Mouse (Mus musculus) kidney, adult 8-10 months (tissue): ENCODE results near the gene Nsd2.

Source experiments
- DNase-seq, 2 experiments: peaks; one replicate each; pipeline ENCODE4 v3.0.0; 2022

The Nsd2 gene

DNA sequence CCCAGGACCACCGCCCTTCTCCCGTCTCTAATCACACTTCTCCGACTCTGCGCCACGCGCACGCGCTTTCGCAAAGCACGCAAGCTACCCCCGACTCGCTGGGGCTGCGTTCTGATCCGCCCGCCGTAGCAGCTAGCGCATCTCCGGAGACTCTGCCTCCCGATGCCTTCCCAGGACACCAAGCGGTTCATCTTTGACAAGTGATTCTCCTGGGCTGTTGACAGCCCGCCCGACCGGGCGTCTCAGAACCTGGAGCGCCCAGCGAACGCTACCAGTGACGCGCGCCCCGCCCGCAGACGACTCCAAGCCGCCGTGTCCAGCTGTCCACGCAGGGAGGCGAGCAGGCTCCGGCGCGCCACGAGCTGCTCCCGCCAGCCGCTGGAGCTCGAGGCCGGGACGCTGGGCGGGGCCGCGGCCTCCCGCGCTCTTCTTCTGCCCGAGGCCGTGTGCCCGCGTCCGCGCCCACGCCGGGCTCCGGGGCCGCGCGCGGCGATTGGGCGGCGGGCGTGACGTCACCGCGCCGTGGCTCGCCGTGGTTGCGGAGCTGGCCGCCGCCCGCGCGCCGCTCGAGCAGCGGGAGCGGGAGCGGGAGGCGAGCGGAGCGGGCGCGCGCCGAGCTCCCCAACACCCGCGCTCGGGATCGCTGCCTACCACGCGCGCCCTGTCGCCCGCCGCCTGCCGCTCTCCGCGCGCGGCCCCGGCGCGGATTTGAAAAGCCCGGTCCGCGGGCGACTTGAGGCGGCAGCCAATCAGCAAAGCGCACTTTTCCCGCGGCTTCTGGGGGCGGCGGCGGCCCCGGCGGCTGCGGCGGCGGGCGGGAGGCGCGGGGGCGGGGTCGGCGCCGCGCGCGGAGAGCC lies at the start of gene Nsd2:
Nsd2 (plus strand) TSS at position 850 of the 857 bp plus-strand sequence.
- peak; percentile 81 to 83 for DNase-seq

DNA sequence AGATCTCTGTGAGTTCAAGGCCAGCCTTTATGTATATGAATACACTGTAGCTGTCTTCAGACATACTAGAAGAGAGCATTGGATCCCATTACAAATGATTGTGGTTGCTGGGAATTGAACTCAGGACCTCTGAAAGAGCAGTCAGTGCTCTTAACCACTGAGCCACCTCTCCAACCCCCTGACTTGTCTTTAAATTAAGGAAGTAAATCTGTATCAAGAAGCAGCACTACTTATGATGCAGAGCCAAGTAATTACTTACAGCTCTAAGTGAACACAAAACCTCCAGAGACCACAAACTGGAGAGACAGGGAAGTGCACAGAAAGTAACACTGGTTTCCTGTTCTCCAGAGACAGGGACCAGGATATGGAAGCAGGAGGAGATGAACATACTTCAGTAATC lies 43.3 kb upstream of the Nsd2 start:
- no peak for DNase-seq

- DNase-seq, result no peak
Observed at GRCm38 (mm10) chr5:33781964-33782344, 38.6 kb upstream of the Nsd2 start.

DNA sequence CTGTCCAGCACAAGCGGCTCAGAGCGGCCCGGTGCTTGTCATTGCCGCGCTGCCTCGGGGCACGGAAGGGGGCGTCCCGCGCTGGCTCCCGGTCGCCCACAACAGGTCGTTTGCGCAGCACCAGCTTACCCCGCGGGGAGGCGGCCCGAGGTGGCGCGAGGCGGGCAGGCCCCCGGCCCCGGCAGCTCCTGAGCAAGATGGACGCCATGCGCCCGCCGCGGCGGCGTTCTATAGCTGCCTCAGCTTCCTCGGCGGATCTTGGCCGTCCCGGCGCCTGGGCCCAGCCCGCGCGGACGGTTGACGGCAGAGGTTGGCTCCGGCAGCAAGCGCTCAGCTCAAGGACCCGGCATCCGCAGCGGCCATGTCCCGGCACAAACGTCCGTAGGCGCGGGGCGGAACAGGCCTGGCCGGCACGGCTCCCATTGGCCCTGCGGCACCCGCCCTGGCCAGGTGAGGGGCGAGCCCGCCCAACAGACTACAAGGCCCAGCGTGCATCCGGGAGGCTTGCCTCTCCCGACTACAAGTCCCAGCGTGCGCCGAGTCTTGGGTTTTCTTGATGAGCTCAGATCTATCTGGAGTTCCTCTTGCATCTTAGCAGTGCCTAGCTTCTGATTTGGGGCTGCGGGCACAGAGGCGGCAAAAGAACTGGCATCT lies 38.1 kb upstream of the Nsd2 start, which contains the start of gene Letm1:
Letm1 (minus strand) TSS at position 473 of the 654 bp plus-strand sequence.
- peak; percentile 93 to 96 for DNase-seq

DNA sequence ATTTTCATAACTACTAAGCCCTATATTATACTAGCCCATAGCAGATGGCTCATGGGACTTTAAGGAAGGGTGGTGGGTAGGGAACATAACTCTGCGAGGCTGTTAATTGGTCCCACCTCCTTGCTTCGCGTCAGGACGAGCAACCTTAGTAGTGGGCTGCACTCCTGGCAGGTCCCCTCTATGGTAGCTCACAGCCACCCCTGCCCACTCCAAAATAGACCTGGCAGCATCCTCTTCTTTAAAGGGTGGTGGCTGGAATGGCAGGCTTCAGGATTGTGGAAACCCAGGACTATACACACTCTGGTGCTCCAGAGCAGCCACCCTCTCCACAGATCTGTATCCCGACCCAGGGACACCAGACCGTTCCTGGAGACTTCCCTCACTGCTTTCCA lies 37.5 kb upstream of the Nsd2 start:
- no peak for DNase-seq

GRCm38 (mm10) chr5:33791912-33792643 lies 28.4 kb upstream of the Nsd2 start:
- no peak for DNase-seq

- no peak for DNase-seq
Observed at GRCm38 (mm10) chr5:33803337-33803736, 17.2 kb upstream of the Nsd2 start.

GRCm38 (mm10) chr5:33811519-33811918 lies 9.0 kb upstream of the Nsd2 start:
- DNase-seq, result no peak

GRCm38 (mm10) chr5:33816008-33816725 lies 4.4 kb upstream of the Nsd2 start:
- no peak for DNase-seq

- no peak for DNase-seq
Observed at GRCm38 (mm10) chr5:33818104-33818503, 2.4 kb upstream of the Nsd2 start.

GRCm38 (mm10) chr5:33819141-33819875 lies 1.2 kb upstream of the Nsd2 start:
- peak in 1 of 2 experiments; percentile 2 for DNase-seq

DNA sequence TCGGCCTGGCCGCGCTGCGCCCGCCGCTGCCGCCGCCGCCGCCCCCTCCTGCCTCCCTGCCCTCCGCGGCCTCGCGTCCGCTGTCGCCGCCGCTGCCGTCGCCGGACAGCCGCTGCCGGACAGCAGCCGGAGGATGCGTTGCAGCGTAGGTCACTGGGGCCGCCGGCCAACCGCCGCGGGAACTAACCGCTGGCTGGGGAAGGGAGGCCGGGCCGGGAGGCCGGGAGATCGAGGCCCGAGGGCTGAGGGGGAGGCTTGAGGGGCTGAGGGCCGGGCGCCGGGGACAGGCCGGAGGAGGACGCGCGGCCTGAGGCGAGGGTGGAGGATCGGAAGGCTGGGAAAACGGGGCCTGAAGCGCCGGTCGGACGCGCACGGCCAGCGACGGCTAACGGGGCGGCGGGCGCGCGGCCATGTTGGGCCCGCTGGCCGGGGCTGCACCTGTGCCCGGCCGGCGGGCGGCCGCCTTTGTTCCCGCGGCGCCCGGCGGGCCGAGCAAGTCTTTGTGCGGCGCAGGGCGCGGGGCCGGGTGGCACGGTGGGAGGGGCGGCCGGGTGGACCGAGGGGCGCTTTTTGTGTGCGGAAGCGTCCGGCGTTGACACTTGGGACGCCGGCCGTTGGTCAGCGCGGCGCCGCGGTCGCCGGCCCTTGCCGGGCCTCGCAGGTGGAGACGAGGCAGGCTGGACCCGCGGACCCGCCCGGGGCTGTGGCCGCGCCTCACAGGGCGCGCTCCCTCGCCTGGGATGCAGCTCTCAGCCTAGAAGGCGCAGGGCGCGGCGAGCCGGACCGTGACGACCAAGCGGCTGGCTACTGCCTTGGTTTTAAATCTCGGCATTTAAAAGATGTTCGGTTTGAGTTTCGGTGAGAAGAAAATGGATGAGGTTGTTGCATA lies 452 bp downstream of the Nsd2 start:
- DNase-seq, result peak; percentile 46 to 60

DNA sequence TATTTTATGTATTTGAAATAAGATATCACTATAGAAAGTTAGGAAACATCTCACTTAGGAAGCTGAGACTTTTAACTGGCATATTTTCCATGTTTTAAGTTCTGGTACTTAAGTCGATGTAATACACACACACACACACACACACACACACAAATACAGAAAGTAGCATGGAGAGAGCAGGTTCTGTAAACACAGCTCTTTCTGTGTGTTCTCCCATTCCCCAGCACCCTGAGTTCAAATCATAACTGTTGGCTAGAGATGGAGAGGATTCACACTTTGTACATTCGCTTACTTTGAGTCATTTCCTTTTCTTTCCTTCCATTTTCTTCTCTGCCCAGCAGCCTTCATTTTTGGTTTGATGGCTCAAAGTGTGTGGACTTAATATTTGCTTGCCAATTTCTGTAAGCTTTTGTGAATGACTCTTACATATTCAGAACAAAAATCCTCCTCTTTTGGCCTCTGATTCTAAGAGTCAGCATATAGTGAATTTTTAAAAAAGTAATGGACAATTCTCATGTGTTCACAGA lies 1.4 kb downstream of the Nsd2 start:
- no peak for DNase-seq

DNA sequence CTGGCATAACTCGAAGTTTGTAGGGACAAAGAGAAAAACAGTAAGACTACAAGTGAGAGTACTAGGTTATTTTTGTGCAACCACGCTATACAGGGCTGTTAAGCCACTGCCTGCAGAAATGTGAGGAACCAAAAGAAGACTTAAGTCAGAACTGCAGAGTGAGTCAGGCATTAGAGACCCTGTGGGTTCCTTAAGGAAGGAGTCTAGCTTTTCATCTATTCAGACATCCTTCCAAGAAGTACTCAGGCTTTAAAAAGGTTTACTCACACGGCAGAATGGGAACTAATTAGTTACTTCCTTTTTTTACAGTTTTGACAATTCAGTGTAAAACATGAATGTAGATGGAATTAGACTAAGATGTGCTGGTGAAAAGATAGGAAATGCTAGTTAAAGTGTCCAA lies 1.9 kb downstream of the Nsd2 start:
- DNase-seq, result no peak

- DNase-seq, result no peak
Observed at GRCm38 (mm10) chr5:33826001-33826400, 5.5 kb downstream of the Nsd2 start.

DNA sequence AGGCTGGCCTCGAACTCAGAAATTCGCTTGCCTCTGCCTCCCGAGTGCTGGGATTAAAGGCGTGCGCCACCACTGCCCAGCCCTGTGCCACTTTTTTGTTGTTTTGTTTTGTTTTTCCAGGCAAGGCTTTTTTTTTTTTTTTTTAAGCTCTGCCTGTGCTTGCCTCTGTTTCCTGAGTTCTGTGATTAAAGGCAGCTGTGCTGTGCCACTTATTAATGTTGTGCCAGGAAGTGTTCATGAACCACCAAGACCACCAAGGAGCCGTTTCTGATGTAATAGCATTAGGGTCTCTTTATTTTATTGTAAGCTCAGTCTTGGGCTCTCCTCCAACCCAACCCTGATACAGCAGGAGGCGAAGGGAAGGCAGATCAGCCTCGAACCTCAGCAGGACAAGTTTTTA lies 7.6 kb downstream of the Nsd2 start:
- no peak for DNase-seq

DNA sequence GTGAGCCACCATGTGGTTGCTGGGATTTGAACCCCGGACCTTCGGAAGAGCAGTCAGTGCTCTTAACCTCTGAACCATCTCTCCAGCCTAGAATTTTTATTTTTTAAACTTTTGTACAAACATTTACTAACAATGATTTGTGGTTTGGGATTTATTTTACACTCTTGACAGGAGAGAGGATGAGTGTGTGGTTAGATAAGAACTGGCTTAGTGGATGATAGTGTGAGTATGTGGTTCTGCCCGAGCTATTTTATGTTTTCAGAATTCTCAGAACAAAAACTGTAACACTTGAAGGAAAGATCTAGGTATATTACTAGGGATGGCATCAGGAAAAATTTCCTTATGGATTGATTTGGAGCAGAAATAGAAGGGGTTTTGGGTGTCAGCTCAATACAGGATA lies 9.4 kb downstream of the Nsd2 start:
- no peak for DNase-seq

DNA sequence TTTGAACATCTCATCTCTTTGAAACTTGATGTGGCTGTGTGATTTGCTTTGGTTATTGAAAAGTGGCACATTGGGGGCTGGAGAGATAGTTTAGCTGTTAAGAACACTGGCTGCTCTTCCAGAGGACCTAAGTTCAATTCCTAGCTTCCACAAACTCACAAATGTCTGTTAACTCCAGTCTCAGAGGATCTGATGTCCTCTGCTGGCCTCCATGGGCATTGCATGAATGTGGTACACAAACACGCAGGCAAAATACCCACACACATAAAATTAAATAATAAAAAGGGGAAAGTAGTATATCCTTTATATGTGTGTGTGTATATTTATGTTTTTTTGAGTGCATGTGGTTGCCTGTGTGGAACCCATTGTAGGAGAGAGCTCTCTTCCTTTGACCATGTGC lies 10.3 kb downstream of the Nsd2 start:
- peak in 1 of 2 experiments; percentile 17 for DNase-seq

DNA sequence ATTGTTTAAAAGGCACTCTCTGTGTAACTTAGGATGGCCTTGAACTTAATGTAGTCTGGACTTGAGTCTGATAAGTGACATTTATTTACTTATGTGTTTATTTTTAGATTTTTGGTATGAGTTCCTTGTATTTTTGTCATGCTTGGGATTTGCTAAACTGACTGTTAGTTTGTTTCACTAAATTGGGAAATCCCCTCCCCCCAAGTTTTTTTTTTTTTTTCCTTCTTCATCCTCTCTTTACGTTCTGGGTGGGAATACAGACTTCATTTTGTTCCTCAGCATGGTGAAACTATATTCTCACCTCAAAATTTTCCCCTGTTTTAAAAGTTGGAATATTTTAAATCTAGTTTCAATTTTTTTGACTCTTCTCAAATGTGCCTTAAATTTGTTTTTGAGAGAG lies 20.8 kb downstream of the Nsd2 start:
- DNase-seq, result no peak

GRCm38 (mm10) chr5:33842549-33842948 lies 22.0 kb downstream of the Nsd2 start:
- no peak for DNase-seq

DNA sequence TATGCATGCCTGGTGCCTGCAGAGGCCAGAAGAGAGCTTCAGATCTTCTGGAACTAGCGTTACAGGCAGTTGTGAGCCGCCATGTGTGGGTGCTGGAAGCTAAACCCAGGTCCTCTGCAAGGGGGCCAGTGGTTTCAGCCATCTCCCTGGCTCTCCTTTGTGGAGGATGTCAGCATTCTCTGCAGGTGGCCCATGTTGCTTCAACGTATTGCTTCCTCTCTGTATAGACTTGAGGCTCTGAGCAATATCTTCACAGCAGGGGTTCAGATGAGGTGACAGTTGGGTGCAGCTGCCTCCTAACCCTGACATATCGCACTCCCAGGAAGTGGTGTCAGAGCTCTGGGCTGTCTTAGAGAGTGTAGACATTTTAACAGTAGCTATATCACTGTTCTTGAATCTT lies 30.9 kb downstream of the Nsd2 start:
- no peak for DNase-seq
